Mouse (Mus musculus) T-helper 1 cell (primary cell): Measurements from ENCODE around the gene Pou3f1.
"Not testable (repeated sequence)": the region's sequence is repeated elsewhere in the genome, so short reads cannot be mapped to it uniquely, and the experiment has no call there.

Experiments
- in situ Hi-C: fragments of 300-600 bp; cut with MboI, MseI; formaldehyde crosslinking; loops from one replicate; pipeline ENCODE4 v1.15.1; 2025; ENCODE audit warnings: high pct_unique_total_duplicates

Gene Pou3f1

GRCm38 (mm10) chr4:124685453-124685852 is 28.8 kb downstream of the Pou3f1 start:
- in situ Hi-C loops = no loop called here

- in situ Hi-C loops = no loop called here
Measured at GRCm38 (mm10) chr4:124685897-124686402, 29.3 kb downstream of the Pou3f1 start.

- in situ Hi-C loops = no loop called here
Measured at GRCm38 (mm10) chr4:124691455-124691854, 34.8 kb downstream of the Pou3f1 start.

GRCm38 (mm10) chr4:124692416-124692861 is 35.8 kb downstream of the Pou3f1 start:
- in situ Hi-C loops = no loop called here

- in situ Hi-C loops = no loop called here
Measured at GRCm38 (mm10) chr4:124693135-124693894, 36.7 kb downstream of the Pou3f1 start, which contains the start of gene Utp11. TSS of gene Utp11 (minus strand) at chr4:124693600.

GRCm38 (mm10) chr4:124694572-124694971 is 38.0 kb downstream of the Pou3f1 start:
- in situ Hi-C loops = no loop called here

- in situ Hi-C loops = loop anchor here (5.0 kb wide), 1 partner anchor 1351 kb away; the partner anchor contains the start of gene Mrps15
Measured at GRCm38 (mm10) chr4:124695786-124696516, 39.3 kb downstream of the Pou3f1 start.

GRCm38 (mm10) chr4:124699791-124700190 is 43.2 kb downstream of the Pou3f1 start:
- in situ Hi-C loops = loop anchor here (5.0 kb wide), 1 partner anchor 1348 kb away; the partner anchor contains the start of gene Mrps15

- in situ Hi-C loops = no loop called here
Measured at GRCm38 (mm10) chr4:124700248-124700971, 43.8 kb downstream of the Pou3f1 start, which contains the start of gene Fhl3. TSS of gene Fhl3 (plus strand) at chr4:124700701.

- in situ Hi-C loops = no loop called here
Measured at GRCm38 (mm10) chr4:124701052-124701845, 44.6 kb downstream of the Pou3f1 start.

GRCm38 (mm10) chr4:124701916-124702315 is 45.3 kb downstream of the Pou3f1 start:
- in situ Hi-C loops = no loop called here

GRCm38 (mm10) chr4:124703406-124703805 is 46.8 kb downstream of the Pou3f1 start:
- in situ Hi-C loops = no loop called here

GRCm38 (mm10) chr4:124703881-124704796 is 47.5 kb downstream of the Pou3f1 start:
- in situ Hi-C loops = no loop called here

GRCm38 (mm10) chr4:124704797-124705474 is 48.3 kb downstream of the Pou3f1 start:
- in situ Hi-C loops = no loop called here

GRCm38 (mm10) chr4:124705661-124706269 is 49.2 kb downstream of the Pou3f1 start:
- in situ Hi-C loops = no loop called here

GRCm38 (mm10) chr4:124707381-124708199 is 51.0 kb downstream of the Pou3f1 start:
- in situ Hi-C loops = not testable (repeated sequence)

GRCm38 (mm10) chr4:124708200-124708517 is 51.6 kb downstream of the Pou3f1 start:
- in situ Hi-C loops = not testable (repeated sequence)
